Mouse (Mus musculus) testis, adult 2 months (tissue): ENCODE results near the gene Cox15. TPM values are rescaled to one million over a fixed set of nuclear protein-coding genes. Genes with fewer than 3 reads are reported as not detected.

Experiments used
- H3K27ac ChIP-seq: fragments of 200-500 bp; 2 replicates; pipeline ENCODE4 v1.5.1; 2012; ENCODE audit warnings: low read depth, low read length; ENCODE audit not compliant: control insufficient read depth, insufficient read depth
- H3K27me3 ChIP-seq: fragments of 200-500 bp; 2 replicates; pipeline ENCODE4 v1.6.1; 2012; ENCODE audit warnings: mild to moderate bottlenecking, low read length, moderate library complexity; ENCODE audit not compliant: control insufficient read depth, insufficient read depth
- H3K36me3 ChIP-seq: fragments of 200-500 bp; 2 replicates; pipeline ENCODE4 v1.6.1; 2012; ENCODE audit warnings: mild to moderate bottlenecking, low read length; ENCODE audit not compliant: control insufficient read depth, insufficient read depth
- H3K4me1 ChIP-seq: fragments of 200-500 bp; 2 replicates; pipeline ENCODE4 v1.6.1; 2012; ENCODE audit warnings: low read length; ENCODE audit not compliant: control insufficient read depth, insufficient read depth
- H3K4me3 ChIP-seq: fragments of 200-500 bp; 2 replicates; pipeline ENCODE4 v1.5.1; 2012; ENCODE audit warnings: low read depth, mild to moderate bottlenecking, low read length, moderate library complexity, mixed read lengths; ENCODE audit not compliant: control insufficient read depth
- CTCF ChIP-seq: fragments of 200-500 bp; IDR thresholded peaks from 2 replicates; pipeline ENCODE4 v1.5.1; 2012; ENCODE audit warnings: low read depth, mild to moderate bottlenecking, inconsistent platforms, low read length, moderate library complexity; ENCODE audit not compliant: control insufficient read depth, insufficient read depth, insufficient replicate concordance
- POLR2A ChIP-seq: fragments of 200-500 bp; IDR thresholded peaks from 2 replicates; pipeline ENCODE4 v1.6.1; 2012; ENCODE audit warnings: low read depth, mild to moderate bottlenecking, inconsistent platforms, low read length, moderate library complexity; ENCODE audit not compliant: control insufficient read depth
- polyA plus RNA-seq: library from polyadenylated mRNA; depleted of rRNA; stranded (reverse); fragments of >200 nt; gene quantifications from 2 replicates; pipeline ENCODE4 v1.2.3, GENCODE M21; 2012

Cox15 gene
- polyA plus RNA-seq, 1 experiment = 5.5 TPM

- Histone ChIP-seq H3K27ac (no peak overlapping the region), H3K4me1 (no peaks in the 10 kb centered on the region), H3K36me3 (no peaks in the 10 kb centered on the region), H3K4me3 (no peak overlapping the region), H3K27me3 (no peaks in the 10 kb centered on the region)
- TF ChIP-seq POLR2A (no peak), CTCF (no peak)
Observed at GRCm38 (mm10) chr19:43786249-43787026, 33.6 kb upstream of the Cox15 start.

GRCm38 (mm10) chr19:43784761-43785160 lies 32.0 kb upstream of the Cox15 start:
- Histone ChIP-seq H3K4me3 (no peak overlapping the region), H3K36me3 (no peaks in the 10 kb centered on the region), H3K27me3 (no peaks in the 10 kb centered on the region), H3K4me1 (no peaks in the 10 kb centered on the region), H3K27ac (no peak overlapping the region)
- TF ChIP-seq CTCF (no peak), POLR2A (no peak)

DNA sequence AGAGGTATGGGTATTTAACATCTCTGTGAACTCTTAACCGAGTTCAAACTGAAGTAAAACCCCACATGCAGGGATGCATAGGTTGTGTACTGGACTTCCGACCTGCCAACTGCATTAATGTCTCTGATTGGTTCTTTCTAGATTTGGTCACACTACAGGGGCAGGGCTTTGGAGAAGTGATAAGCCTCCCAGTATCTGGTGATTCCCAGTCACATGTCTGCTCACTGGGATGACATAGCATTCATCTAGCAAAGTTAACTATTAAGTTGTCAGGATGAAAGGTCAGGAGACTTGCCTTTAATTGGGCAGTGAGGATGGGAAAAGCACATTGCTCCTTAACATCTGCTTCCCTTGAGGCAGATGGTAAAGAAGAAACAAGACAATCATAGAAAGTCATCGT lies 29.2 kb upstream of the Cox15 start, which contains the start of gene Abcc2:
Gene Abcc2 (plus strand): TSS at position 213 of the 400 bp plus-strand sequence.
- Histone ChIP-seq H3K4me1 (no peaks in the 10 kb centered on the region), H3K4me3 (no peak within 1 kb of the TSS), H3K27ac (no peak within 1 kb of the TSS), H3K27me3 (no peaks in the 10 kb centered on the region), H3K36me3 (no peaks in the 10 kb centered on the region)
- TF ChIP-seq CTCF (no peak), POLR2A (no peak)

DNA sequence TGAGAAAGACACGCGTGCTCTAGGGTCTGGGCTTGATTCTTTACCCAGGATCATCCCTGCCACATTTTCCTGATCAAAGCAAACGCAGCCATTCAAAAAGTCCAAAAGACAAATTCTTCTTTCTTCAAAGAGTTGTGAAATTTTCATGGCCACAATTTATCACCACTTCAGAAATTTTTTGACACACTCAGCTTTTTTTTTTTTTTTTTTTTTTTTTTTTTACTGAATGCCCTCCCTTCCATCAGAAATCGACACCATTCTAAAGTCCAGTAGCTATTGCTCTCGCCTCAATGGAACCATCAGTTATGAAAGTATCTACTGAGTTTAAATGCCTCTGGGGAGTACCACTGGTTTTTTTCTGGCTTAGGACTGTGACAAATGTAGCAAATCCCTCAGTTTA lies 27.6 kb upstream of the Cox15 start:
- H3K27ac ChIP-seq = no peak overlapping the region
- H3K4me3 ChIP-seq = no peak overlapping the region
- no peak for TF ChIP-seq POLR2A
- no peaks in the 10 kb centered on the region for H3K4me1 ChIP-seq
- no peaks in the 10 kb centered on the region for H3K27me3 ChIP-seq
- H3K36me3 ChIP-seq = no peaks in the 10 kb centered on the region

DNA sequence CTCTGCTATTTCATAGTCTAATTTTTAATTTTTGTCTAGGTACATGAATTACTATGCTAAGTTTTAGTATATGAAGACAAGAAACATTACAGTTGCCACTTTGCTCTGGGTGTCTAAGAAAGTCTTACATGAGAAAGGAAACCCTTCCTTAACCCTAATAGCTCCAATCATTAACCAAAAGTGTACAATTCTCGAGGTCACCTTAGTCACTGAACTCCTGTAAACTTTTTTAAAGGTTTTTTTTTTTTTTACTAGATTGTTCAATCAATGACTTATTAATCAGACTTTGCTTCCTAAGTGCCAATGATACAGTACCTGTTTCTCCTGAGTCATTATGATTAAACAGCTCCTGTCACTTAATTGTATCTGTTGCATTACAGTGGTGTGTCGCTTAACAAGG lies 24.5 kb upstream of the Cox15 start:
- H3K27ac ChIP-seq = no peak overlapping the region
- H3K4me1 ChIP-seq = no peaks in the 10 kb centered on the region
- H3K4me3 ChIP-seq = no peak overlapping the region
- H3K36me3 ChIP-seq = no peaks in the 10 kb centered on the region
- H3K27me3 ChIP-seq = no peaks in the 10 kb centered on the region
- TF ChIP-seq CTCF = no peak
- TF ChIP-seq POLR2A = no peak

GRCm38 (mm10) chr19:43776561-43776960 lies 23.8 kb upstream of the Cox15 start:
- TF ChIP-seq CTCF (no peak), POLR2A (no peak)
- Histone ChIP-seq H3K36me3 (no peaks in the 10 kb centered on the region), H3K27ac (no peak overlapping the region), H3K4me3 (no peak overlapping the region), H3K4me1 (no peaks in the 10 kb centered on the region), H3K27me3 (no peaks in the 10 kb centered on the region)

DNA sequence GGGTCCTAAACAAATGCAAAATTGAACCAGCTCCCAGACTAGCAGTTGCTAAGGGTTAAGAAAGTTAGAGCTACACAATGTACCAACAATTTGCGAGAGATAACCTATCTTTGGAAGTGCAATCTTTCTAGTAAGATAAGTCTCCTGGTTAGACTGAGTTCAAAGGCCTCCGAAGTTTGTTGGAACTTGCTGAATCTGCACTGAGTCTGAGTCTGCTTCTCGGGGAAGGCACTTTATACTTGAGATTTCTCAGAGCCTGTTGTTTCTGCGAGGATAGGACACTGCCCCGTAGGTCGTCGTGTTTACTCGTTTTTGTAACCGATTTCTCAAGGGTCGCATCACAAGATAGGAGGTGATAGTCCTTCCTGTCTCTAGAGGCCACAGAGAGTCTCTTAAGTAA lies 22.6 kb upstream of the Cox15 start:
- Histone ChIP-seq H3K36me3 (no peaks in the 10 kb centered on the region), H3K4me3 (no peak overlapping the region)
- TF ChIP-seq CTCF (no peak), POLR2A (no peak)

DNA sequence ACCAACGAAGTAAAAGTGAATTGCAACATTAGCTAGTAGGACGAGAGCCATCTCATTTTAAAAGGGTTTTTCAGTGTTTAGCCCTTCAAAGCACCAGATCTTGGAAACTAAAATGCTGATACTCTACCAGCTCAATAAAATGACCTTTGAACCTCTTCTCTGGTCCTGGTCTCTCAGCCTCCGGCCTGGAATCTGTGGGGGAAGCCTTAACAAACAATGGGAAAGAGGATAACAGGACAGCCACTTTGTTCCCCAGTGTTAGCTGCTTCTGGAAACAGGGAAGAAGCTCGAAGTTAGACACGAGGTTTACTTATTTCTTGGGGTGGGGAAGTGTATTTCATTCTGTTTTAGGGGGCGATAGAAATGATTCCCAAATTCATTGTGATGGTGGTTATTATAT lies 19.5 kb upstream of the Cox15 start:
- no peaks in the 10 kb centered on the region for H3K4me1 ChIP-seq
- TF ChIP-seq POLR2A (no peak), CTCF (no peak)
- H3K4me3 ChIP-seq = no peak overlapping the region
- no peaks in the 10 kb centered on the region for H3K27me3 ChIP-seq
- H3K27ac ChIP-seq = no peak overlapping the region
- no peaks in the 10 kb centered on the region for H3K36me3 ChIP-seq

More for the DNA sequence above, 22.6 kb upstream of the Cox15 start:
- no peaks in the 10 kb centered on the region for H3K4me1 ChIP-seq
- H3K27ac ChIP-seq = no peak overlapping the region
- H3K27me3 ChIP-seq = no peaks in the 10 kb centered on the region
